Mouse (Mus musculus): ENCODE results near the gene Ralbp1. TPM values are rescaled to one million over a fixed set of nuclear protein-coding genes. Genes with fewer than 3 reads are reported as not detected.

The Ralbp1 gene
- polyA plus RNA-seq, 1 experiment from 2014 or later = 42.9 TPM

DNA sequence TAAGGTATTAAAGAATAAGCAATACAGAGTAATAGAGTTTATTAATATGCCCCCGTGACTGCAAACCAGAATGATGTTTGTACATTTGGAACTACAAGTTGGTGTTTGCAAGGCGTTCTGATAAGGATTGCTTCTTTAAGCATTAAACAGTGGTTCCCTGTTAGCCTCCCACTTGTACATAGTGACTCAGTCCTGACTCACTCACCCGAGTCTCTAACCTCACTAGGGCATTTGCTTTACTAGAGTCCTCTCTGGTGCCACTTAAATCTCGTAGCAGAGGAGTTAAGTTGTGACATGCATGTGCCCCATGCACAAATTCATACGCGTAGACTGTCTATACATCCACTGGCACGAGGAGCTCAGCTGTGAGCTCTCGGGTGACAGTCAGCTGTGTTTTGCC lies 71.8 kb downstream of the Ralbp1 start:
- ATAC-seq = no peak
- Histone ChIP-seq H3K36me3 (ENCODE audit: control insufficient read depth, insufficient read depth, low read length) (peaks cover 78% of the 10 kb centered on the region), H3K4me3 (ENCODE audit: low read depth, low read length) (no peak overlapping the region)

GRCm38 (mm10) chr17:65811032-65811431 lies 74.6 kb downstream of the Ralbp1 start:
- ATAC-seq = no peak
- H3K9ac ChIP-seq (ENCODE audit: low read length) = no peak overlapping the region
- no peaks in the 10 kb centered on the region for H3K27me3 ChIP-seq (replicated peaks; ENCODE audit: control insufficient read depth, insufficient read depth, low read length)
- no peak overlapping the region for H3K4me2 ChIP-seq (ENCODE audit: low read length)
- WGBS = 93% methylated on average over 5 of the region's 5 CpGs
- peaks cover 55% of the 10 kb centered on the region for H3K36me3 ChIP-seq (ENCODE audit: control insufficient read depth, insufficient read depth, low read length)
- H3K4me1 ChIP-seq (ENCODE audit: control insufficient read depth, insufficient read depth, low read length) = no peaks in the 10 kb centered on the region
- no peak overlapping the region for H3K27ac ChIP-seq (ENCODE audit: low read depth, low read length)
- no peak overlapping the region for H3K4me3 ChIP-seq (ENCODE audit: low read depth, low read length)
- no peaks in the 10 kb centered on the region for H3K9me3 ChIP-seq (replicated peaks; ENCODE audit: control insufficient read depth, low read length)
- no peak for DNase-seq (ENCODE audit: low spot score)

More for the DNA sequence above, 71.8 kb downstream of the Ralbp1 start:
- no peak overlapping the region for H3K9ac ChIP-seq (ENCODE audit: low read length)
- no peaks in the 10 kb centered on the region for H3K9me3 ChIP-seq (replicated peaks; ENCODE audit: control insufficient read depth, low read length)
- no peak overlapping the region for H3K27ac ChIP-seq (ENCODE audit: low read depth, low read length)
- H3K4me1 ChIP-seq (ENCODE audit: control insufficient read depth, insufficient read depth, low read length) = no peaks in the 10 kb centered on the region
- H3K4me2 ChIP-seq (ENCODE audit: low read length) = no peak overlapping the region
- DNase-seq (ENCODE audit: low spot score) = no peak
- no peaks in the 10 kb centered on the region for H3K27me3 ChIP-seq (replicated peaks; ENCODE audit: control insufficient read depth, insufficient read depth, low read length)
- 96% methylated on average over 8 of the region's 8 CpGs for whole genome bisulfite sequencing

DNA sequence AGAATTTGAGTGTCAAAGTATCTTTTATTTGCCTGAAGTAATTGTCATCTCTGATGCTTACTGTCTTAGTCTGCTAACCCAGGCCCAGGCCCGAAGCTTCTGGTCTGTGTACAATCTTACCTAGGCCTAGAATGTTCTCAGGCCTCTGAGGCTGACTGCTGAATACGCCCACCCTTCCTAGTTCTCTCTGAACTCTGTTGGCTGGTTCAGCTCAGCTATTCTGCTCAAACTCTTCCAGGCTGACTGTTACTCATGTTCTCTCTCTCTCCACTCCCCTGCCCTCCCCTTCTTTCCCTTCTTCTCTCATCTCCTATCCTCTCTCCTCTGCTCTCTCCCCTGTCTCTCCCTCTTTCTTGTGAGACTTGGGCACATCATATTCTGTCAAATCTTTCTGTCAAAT lies 79.2 kb downstream of the Ralbp1 start:
- H3K4me3 ChIP-seq (ENCODE audit: low read depth, low read length) = no peak overlapping the region
- peaks cover 21% of the 10 kb centered on the region for H3K36me3 ChIP-seq (ENCODE audit: control insufficient read depth, insufficient read depth, low read length)
- no peak overlapping the region for H3K4me2 ChIP-seq (ENCODE audit: low read length)
- H3K27ac ChIP-seq (ENCODE audit: low read depth, low read length) = no peak overlapping the region
- H3K4me1 ChIP-seq (ENCODE audit: control insufficient read depth, insufficient read depth, low read length) = no peaks in the 10 kb centered on the region
- H3K27me3 ChIP-seq (replicated peaks; ENCODE audit: control insufficient read depth, insufficient read depth, low read length) = no peaks in the 10 kb centered on the region
- no peak for DNase-seq (ENCODE audit: low spot score)
- H3K9ac ChIP-seq (ENCODE audit: low read length) = no peak overlapping the region
- 85% methylated on average over 2 of the region's 2 CpGs for WGBS
- no peaks in the 10 kb centered on the region for H3K9me3 ChIP-seq (replicated peaks; ENCODE audit: control insufficient read depth, low read length)
- no peak for ATAC-seq

DNA sequence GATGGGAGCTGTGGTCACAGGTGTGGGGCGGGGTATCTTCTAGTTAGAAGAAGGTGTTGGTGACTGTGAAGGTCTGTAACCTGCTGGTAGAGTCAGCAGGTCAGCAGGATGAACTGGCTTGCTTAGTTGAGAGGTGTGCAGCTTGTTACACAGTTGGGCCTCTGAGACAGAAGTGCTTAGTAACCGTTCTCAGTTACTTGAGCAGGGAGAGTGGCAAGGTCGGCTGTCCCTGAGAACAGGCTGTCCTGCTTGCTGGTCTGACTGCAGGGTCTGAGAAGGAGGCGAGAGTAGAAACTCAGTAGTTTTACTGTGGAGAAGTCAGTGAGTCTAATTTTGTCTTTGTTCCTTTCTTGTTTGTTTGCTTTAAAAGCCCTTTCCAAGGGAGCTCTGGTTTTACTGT lies 79.6 kb downstream of the Ralbp1 start:
- no peaks in the 10 kb centered on the region for H3K9me3 ChIP-seq (replicated peaks; ENCODE audit: control insufficient read depth, low read length)
- no peak overlapping the region for H3K4me3 ChIP-seq (ENCODE audit: low read depth, low read length)
- DNase-seq (ENCODE audit: low spot score) (no peak), ATAC-seq (no peak)
- H3K27ac ChIP-seq (ENCODE audit: low read depth, low read length) = no peak overlapping the region
- no peak overlapping the region for H3K4me2 ChIP-seq (ENCODE audit: low read length)
- no peaks in the 10 kb centered on the region for H3K27me3 ChIP-seq (replicated peaks; ENCODE audit: control insufficient read depth, insufficient read depth, low read length)
- 73% methylated on average over 4 of the region's 4 CpGs for WGBS
- H3K36me3 ChIP-seq (ENCODE audit: control insufficient read depth, insufficient read depth, low read length) = peaks cover 17% of the 10 kb centered on the region
- no peak overlapping the region for H3K9ac ChIP-seq (ENCODE audit: low read length)
- H3K4me1 ChIP-seq (ENCODE audit: control insufficient read depth, insufficient read depth, low read length) = no peaks in the 10 kb centered on the region

DNA sequence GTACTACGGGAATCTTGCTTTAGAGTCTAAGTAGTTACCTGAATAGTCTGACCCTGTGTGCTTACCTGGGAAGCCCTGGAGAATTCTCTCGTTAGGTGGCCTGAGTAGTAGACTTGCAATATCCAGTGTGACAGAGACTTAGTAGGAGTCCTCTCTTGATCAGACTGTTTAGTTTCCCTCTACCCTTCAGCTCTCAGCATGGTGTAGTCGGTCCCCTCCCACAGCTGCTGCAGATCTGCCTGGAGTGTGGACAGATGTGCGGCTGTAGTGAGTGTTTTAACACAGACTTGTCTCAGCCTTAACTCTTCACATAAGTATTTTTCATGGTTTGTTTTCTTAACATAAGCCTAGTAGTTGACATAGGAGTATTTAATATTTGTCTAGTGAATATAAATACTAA lies 83.6 kb downstream of the Ralbp1 start:
- Histone ChIP-seq H3K4me1 (ENCODE audit: control insufficient read depth, insufficient read depth, low read length) (no peaks in the 10 kb centered on the region), H3K4me2 (ENCODE audit: low read length) (no peak overlapping the region), H3K36me3 (ENCODE audit: control insufficient read depth, insufficient read depth, low read length) (peaks cover 6% of the 10 kb centered on the region; the same call in 1 of the 2 replicates), H3K27ac (ENCODE audit: low read depth, low read length) (no peak overlapping the region), H3K27me3 (replicated peaks; ENCODE audit: control insufficient read depth, insufficient read depth, low read length) (no peaks in the 10 kb centered on the region), H3K9me3 (replicated peaks; ENCODE audit: control insufficient read depth, low read length) (no peaks in the 10 kb centered on the region), H3K9ac (ENCODE audit: low read length) (no peak overlapping the region), H3K4me3 (ENCODE audit: low read depth, low read length) (no peak overlapping the region)
- no peak for ATAC-seq
- WGBS = 90% methylated on average over 4 of the region's 4 CpGs
- no peak for DNase-seq (ENCODE audit: low spot score)

DNA sequence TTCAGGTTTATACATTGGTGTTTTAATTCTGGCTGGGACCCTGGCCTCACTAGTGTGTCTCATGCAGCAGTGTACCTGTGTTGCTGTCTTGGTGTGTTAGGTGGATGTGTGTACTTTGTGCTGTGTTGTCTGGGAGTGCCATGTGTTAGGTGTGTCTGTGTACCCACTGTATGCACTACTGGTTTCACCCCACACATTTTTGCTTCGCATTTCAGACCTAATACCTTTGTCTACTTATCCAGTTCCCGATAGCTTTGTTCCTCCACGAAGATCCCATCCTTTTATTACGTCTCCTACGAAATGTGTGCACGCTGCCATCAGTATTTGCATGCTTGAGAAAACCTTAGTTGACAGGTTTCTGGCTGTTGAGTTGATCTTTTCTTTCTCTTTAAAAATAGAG lies 85.1 kb downstream of the Ralbp1 start:
- no peaks in the 10 kb centered on the region for H3K9me3 ChIP-seq (replicated peaks; ENCODE audit: control insufficient read depth, low read length)
- H3K27ac ChIP-seq (ENCODE audit: low read depth, low read length) = no peak overlapping the region
- no peak overlapping the region for H3K9ac ChIP-seq (ENCODE audit: low read length)
- no peak for ATAC-seq
- H3K4me1 ChIP-seq (ENCODE audit: control insufficient read depth, insufficient read depth, low read length) = no peaks in the 10 kb centered on the region
- no peak for DNase-seq (ENCODE audit: low spot score)
- no peaks in the 10 kb centered on the region for H3K27me3 ChIP-seq (replicated peaks; ENCODE audit: control insufficient read depth, insufficient read depth, low read length)
- 95% methylated on average over 6 of the region's 6 CpGs for WGBS
- no peak overlapping the region for H3K4me3 ChIP-seq (ENCODE audit: low read depth, low read length)
- peaks cover 6% of the 10 kb centered on the region; the same call in 1 of the 2 replicates for H3K36me3 ChIP-seq (ENCODE audit: control insufficient read depth, insufficient read depth, low read length)
- no peak overlapping the region for H3K4me2 ChIP-seq (ENCODE audit: low read length)

GRCm38 (mm10) chr17:65799353-65799752 lies 86.2 kb downstream of the Ralbp1 start:
- no peak overlapping the region for H3K4me3 ChIP-seq (ENCODE audit: low read depth, low read length)
- H3K9ac ChIP-seq (ENCODE audit: low read length) = no peak overlapping the region
- ATAC-seq (no peak), DNase-seq (ENCODE audit: low spot score) (no peak)
- no peaks in the 10 kb centered on the region for H3K27me3 ChIP-seq (replicated peaks; ENCODE audit: control insufficient read depth, insufficient read depth, low read length)
- H3K4me1 ChIP-seq (ENCODE audit: control insufficient read depth, insufficient read depth, low read length) = no peaks in the 10 kb centered on the region
- WGBS = 90% methylated on average over 1 of the region's 1 CpGs
- no peak overlapping the region for H3K27ac ChIP-seq (ENCODE audit: low read depth, low read length)
- no peaks in the 10 kb centered on the region for H3K9me3 ChIP-seq (replicated peaks; ENCODE audit: control insufficient read depth, low read length)
- no peak overlapping the region for H3K4me2 ChIP-seq (ENCODE audit: low read length)
- H3K36me3 ChIP-seq (ENCODE audit: control insufficient read depth, insufficient read depth, low read length) = peaks cover 11% of the 10 kb centered on the region

- WGBS = 81% methylated on average over 4 of the region's 4 CpGs
- H3K9me3 ChIP-seq (replicated peaks; ENCODE audit: control insufficient read depth, low read length) = no peaks in the 10 kb centered on the region
- H3K4me3 ChIP-seq (ENCODE audit: low read depth, low read length) = no peak overlapping the region
- peaks cover 6% of the 10 kb centered on the region; the same call in 1 of the 2 replicates for H3K36me3 ChIP-seq (ENCODE audit: control insufficient read depth, insufficient read depth, low read length)
- no peaks in the 10 kb centered on the region for H3K27me3 ChIP-seq (replicated peaks; ENCODE audit: control insufficient read depth, insufficient read depth, low read length)
- no peak overlapping the region for H3K9ac ChIP-seq (ENCODE audit: low read length)
- H3K4me1 ChIP-seq (ENCODE audit: control insufficient read depth, insufficient read depth, low read length) = no peaks in the 10 kb centered on the region
- no peak for ATAC-seq
- H3K27ac ChIP-seq (ENCODE audit: low read depth, low read length) = no peak overlapping the region
- DNase-seq (ENCODE audit: low spot score) = no peak
- no peak overlapping the region for H3K4me2 ChIP-seq (ENCODE audit: low read length)
These were observed 87.2 kb downstream of the Ralbp1 start for GRCm38 (mm10) chr17:65798446-65798845.
